Mouse (Mus musculus) c-Kit-negative CD71-positive TER-119-positive erythroid progenitor cells, embryonic 14.5 days (primary cell): Measurements from ENCODE around the gene Kcnh1.

Experiments used
- DNase-seq: peaks from one replicate; pipeline ENCODE4 v3.0.0-alpha.2; 2013; ENCODE audit warnings: low read depth, low spot score

Gene Kcnh1

GRCm38 (mm10) chr1:192315392-192316070 lies 125.0 kb downstream of the Kcnh1 start:
- no peak for DNase-seq

- DNase-seq = no peak
These were observed 133.6 kb downstream of the Kcnh1 start for GRCm38 (mm10) chr1:192324223-192324622.

- no peak for DNase-seq
These were observed 136.5 kb downstream of the Kcnh1 start for GRCm38 (mm10) chr1:192327052-192327451.

GRCm38 (mm10) chr1:192331207-192331606 lies 140.6 kb downstream of the Kcnh1 start:
- no peak for DNase-seq

- no peak for DNase-seq
These were observed 145.5 kb downstream of the Kcnh1 start for GRCm38 (mm10) chr1:192336029-192336428.

- DNase-seq = no peak
These were observed 148.9 kb downstream of the Kcnh1 start for GRCm38 (mm10) chr1:192339361-192340077.

GRCm38 (mm10) chr1:192341774-192342173 lies 151.2 kb downstream of the Kcnh1 start:
- no peak for DNase-seq

- DNase-seq = no peak
These were observed 153.4 kb downstream of the Kcnh1 start for GRCm38 (mm10) chr1:192343996-192344395.

- no peak for DNase-seq
These were observed 156.8 kb downstream of the Kcnh1 start for GRCm38 (mm10) chr1:192347327-192347726.

- DNase-seq = no peak
These were observed 165.7 kb downstream of the Kcnh1 start for GRCm38 (mm10) chr1:192356231-192356630.

- DNase-seq = no peak
These were observed 168.6 kb downstream of the Kcnh1 start for GRCm38 (mm10) chr1:192359212-192359611.

- no peak for DNase-seq
These were observed 177.8 kb downstream of the Kcnh1 start for GRCm38 (mm10) chr1:192368336-192368735.

GRCm38 (mm10) chr1:192371943-192372614 lies 181.5 kb downstream of the Kcnh1 start:
- no peak for DNase-seq

- DNase-seq = no peak
These were observed 188.0 kb downstream of the Kcnh1 start for GRCm38 (mm10) chr1:192378546-192379075.

GRCm38 (mm10) chr1:192380596-192381041 lies 190.0 kb downstream of the Kcnh1 start:
- DNase-seq = no peak

- no peak for DNase-seq
These were observed 197.1 kb downstream of the Kcnh1 start for GRCm38 (mm10) chr1:192387624-192388023.

- no peak for DNase-seq
These were observed 200.5 kb downstream of the Kcnh1 start for GRCm38 (mm10) chr1:192391041-192391440.

- DNase-seq = no peak
These were observed 201.7 kb downstream of the Kcnh1 start for GRCm38 (mm10) chr1:192392232-192392631.

GRCm38 (mm10) chr1:192399667-192400490 lies 209.3 kb downstream of the Kcnh1 start:
- DNase-seq = no peak

- DNase-seq = no peak
These were observed 210.4 kb downstream of the Kcnh1 start for GRCm38 (mm10) chr1:192400991-192401390.
